Mouse (Mus musculus) thymus, adult 2 months (tissue): Measurements from ENCODE around the gene Tshz2.

Source experiments
- CTCF ChIP-seq: fragments of 200-500 bp; IDR thresholded peaks from 2 replicates; pipeline ENCODE4 v1.5.1; 2012; ENCODE audit warnings: mild to moderate bottlenecking, control low read depth, low read length, moderate library complexity, borderline replicate concordance; ENCODE audit not compliant: control insufficient read depth, poor library complexity, insufficient read depth; ENCODE audit errors: extremely low read depth
- POLR2A ChIP-seq: fragments of 200-500 bp; IDR thresholded peaks from 2 replicates; pipeline ENCODE4 v1.6.1; 2012; ENCODE audit warnings: mild to moderate bottlenecking, low read length, control low read depth, moderate library complexity; ENCODE audit not compliant: control insufficient read depth, poor library complexity, insufficient read depth; ENCODE audit errors: extremely low read depth

DNA sequence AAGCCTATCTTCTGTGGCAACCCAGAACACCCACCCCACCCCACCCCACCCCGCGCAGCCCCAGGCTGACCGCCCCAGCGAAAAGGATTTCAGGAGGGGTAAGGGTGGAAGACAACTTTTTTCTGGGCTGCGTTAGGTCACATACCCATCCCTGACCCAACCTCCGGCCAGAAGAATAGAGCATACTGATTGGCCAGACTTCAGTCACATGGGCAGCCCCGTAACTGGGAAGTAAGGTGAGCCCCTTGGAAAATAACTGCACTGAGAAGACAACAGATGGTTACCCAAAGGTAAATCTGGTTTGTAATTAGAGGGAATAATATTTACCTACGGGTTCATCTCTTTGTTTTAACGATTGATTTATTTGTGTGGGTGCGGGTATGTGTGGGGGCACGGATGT is 402.0 kb downstream of the Tshz2 start:
- TF ChIP-seq CTCF (no peak), POLR2A (no peak)
